Mouse (Mus musculus) 3T3-L1 (cell line): Measurements from ENCODE around the gene Tacstd2.
"Not testable (repeated sequence)": the region's sequence is repeated elsewhere in the genome, so short reads cannot be mapped to it uniquely, and the experiment has no call there.

Experiments
- DNase-seq: peaks from one replicate; pipeline ENCODE4 v3.0.0-alpha.2; 2015; ENCODE audit warnings: low read depth, low spot score

The Tacstd2 gene

GRCm38 (mm10) chr6:67535777-67536054 is at the start of gene Tacstd2:
Gene Tacstd2, minus strand, starts transcription at chr6:67535796.
- DNase-seq: no peak

GRCm38 (mm10) chr6:67566270-67566669 is 30.7 kb upstream of the Tacstd2 start:
- DNase-seq: no peak

GRCm38 (mm10) chr6:67555376-67555775 is 19.8 kb upstream of the Tacstd2 start:
- DNase-seq: peak; percentile 0

GRCm38 (mm10) chr6:67549550-67549949 is 14.0 kb upstream of the Tacstd2 start:
- DNase-seq: peak; percentile 78

- no peak for DNase-seq
Measured at GRCm38 (mm10) chr6:67535005-67535776, 405 bp downstream of the Tacstd2 start.

GRCm38 (mm10) chr6:67534191-67535004 is 1.2 kb downstream of the Tacstd2 start:
- no peak for DNase-seq

- no peak for DNase-seq
Measured at GRCm38 (mm10) chr6:67532665-67533440, 2.7 kb downstream of the Tacstd2 start.

GRCm38 (mm10) chr6:67531822-67532162 is 3.8 kb downstream of the Tacstd2 start:
- no peak for DNase-seq

GRCm38 (mm10) chr6:67530992-67531821 is 4.4 kb downstream of the Tacstd2 start:
- peak; percentile 44 for DNase-seq

GRCm38 (mm10) chr6:67526356-67526755 is 9.2 kb downstream of the Tacstd2 start:
- DNase-seq: no peak

GRCm38 (mm10) chr6:67510752-67511151 is 24.8 kb downstream of the Tacstd2 start:
- peak; percentile 75 for DNase-seq

- not testable (repeated sequence) for DNase-seq
Measured at GRCm38 (mm10) chr6:67501938-67502337, 33.7 kb downstream of the Tacstd2 start.

GRCm38 (mm10) chr6:67491755-67492154 is 43.8 kb downstream of the Tacstd2 start, which contains the start of gene Il23r:
Gene Il23r, minus strand, starts transcription at chr6:67491855.
- no peak for DNase-seq
